Mouse (Mus musculus) urinary bladder, postnatal 36 days (tissue): Measurements from ENCODE around the gene Rnft2.

Experiments
- DNase-seq, 2 experiments: peaks; one replicate each; pipeline ENCODE4 v3.0.0; 2022; ENCODE audit warnings: low spot score in 2 of 2, mixed read lengths in 1 of 2

Gene Rnft2

DNA sequence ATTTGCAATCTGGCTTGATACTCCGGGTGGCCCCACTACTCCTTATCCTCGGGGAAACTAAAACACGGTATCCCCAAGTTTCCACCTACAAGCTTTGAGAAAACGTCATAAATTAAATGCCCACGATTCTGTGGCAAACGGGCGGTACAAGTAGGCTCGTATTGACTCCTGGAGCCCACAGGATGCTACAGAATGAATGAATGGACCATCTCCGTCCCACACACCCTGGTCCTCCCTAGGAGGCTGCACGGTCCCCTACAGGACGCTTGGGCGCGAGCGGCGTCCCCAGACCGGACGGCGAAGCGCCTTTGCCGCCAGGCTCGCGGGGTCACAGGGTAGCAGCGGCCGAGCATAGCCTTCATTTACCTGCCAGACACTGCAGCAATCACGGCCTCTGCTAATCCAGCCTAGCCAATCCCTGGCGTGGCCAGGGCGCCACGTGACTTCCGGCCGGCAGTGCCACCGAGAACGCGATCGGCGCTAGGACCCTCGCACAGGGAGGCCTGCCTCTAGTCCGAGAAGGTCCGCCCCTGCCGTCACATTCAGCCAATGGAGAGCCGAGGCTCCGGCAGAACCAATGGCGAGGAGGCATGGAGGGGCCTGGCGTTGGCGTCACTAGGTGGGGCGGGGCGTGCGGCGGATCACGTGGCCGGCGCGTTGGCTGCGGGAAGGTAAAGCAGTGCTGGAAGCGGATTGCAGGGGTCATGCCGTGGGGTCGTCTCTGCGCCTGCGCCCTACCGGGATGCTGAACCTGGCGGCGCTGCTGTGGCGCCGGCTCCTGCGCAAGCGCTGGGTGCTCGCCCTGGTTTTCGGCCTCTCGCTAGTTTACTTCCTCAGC, at the start of gene Rnft2, which contains the start of gene 2410131K14Rik:
TSS of gene Rnft2 (minus strand) at position 511 of the 838 bp plus-strand sequence.
TSS of gene 2410131K14Rik (plus strand) at position 622 of the 838 bp plus-strand sequence.
- peak; percentile 99 to 100 for DNase-seq

DNA sequence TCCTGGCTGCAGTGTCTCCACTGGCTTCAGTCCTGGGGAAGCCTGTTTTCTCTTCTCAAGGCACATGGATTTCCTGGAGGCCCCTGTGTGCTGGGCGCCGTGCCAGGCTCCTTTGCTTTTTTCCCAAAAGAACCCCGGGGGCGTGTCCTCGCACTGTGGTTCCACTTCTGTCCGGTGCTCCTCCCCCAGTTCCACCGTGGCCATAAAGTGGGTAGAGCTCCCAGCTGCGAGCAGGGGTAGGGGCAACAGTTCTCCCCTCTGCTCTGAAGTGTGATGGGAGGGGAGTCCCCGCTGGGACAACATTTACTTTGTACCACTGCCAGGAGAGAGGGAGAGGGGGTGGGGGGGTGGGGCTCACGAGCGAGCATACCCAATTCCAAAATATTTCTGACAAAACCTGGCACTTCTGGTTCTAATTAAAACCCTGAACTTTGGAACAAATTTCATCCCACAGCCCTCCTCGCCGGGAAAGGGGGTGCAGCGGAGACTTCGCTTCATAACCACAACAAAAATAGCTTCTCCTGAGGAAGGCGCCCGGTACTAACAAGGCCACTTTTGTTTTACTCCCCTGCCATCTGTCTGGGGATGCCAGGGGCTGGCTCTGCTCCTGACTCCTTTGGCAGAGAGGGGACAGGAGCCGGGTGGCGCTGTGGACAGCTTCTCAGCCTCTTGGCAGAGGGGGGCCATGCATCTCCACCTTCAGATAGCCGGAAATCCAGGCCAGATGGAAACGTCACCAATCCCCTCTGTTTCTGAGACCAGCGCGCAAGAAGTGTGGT, 49.4 kb upstream of the Rnft2 start:
- DNase-seq: peak; percentile 69 to 94

DNA sequence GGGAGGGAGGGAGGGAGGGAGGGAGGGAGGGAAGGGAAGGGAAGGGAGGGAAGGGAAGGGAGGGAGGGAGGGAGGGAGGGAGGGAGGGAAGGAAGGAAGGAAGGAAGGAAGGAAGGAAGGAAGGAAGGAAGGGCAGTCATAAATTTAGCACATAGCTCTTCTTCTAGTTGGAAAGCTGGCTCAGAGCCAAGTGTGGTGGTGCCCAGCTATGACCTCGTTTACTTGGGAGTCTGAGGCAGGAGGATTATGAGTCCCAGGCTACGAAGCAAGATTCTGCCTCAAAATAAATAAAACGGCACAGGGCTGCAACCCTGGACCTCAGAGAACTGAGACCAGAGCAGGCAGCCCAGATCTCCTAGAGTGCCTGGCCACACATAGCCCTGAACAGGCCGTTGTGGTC, 47.6 kb upstream of the Rnft2 start:
- DNase-seq: no peak

DNA sequence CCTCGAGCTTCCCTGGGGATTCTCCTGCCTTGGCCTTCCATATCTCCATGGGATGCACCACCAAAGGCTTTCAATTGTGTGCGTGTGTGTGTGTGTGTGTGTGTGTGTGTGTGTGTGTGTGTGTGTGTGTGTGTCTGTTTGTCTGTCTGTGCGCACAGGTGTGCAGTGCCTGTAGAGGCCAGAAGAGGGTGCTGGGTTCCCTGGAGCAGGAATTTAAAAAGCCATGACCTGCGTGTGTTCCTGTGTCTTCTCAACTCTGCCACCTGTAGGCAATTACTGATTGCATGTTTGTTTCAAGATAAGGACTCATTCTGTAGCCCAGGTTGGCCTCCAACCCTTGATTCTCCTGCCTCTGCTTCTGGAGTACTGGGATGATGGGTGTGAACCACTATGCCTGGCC, 46.5 kb upstream of the Rnft2 start:
- DNase-seq: no peak

DNA sequence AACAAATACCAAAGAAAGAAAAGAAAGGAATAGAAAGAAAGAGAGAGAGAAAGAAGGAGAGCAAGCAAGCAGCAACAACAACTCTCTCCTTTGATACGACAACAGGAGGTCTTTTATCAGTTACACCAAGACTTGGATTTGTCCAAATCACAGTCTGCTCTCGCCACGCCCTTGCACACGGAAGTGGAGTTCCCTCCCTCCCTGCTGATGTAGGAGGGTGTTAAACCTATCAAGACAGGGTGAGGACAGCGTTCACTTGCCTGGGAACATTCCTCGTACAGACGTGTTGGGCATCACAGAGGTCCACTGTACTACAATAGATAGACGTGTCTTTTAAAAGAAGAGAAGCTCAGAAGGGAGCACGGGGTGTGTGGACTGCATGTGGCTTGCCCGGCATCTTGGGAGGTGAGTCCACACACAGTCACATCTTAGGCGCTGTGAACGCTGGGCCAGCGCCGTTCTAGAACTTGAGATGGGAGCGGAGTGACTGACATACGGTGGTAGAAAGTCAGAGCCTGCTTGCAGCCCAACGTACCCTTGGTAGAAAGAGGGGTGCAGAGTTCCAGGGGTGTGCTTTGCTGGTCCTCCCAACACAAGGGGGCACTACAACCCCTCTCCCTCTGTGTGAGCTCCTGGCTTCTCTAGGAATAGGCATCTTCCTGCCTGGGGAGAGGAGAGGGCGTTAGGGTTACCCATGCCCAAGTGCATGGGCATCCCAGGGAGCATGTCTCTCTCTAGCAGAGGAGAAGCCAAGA, 33.0 kb upstream of the Rnft2 start:
- DNase-seq: no peak

DNA sequence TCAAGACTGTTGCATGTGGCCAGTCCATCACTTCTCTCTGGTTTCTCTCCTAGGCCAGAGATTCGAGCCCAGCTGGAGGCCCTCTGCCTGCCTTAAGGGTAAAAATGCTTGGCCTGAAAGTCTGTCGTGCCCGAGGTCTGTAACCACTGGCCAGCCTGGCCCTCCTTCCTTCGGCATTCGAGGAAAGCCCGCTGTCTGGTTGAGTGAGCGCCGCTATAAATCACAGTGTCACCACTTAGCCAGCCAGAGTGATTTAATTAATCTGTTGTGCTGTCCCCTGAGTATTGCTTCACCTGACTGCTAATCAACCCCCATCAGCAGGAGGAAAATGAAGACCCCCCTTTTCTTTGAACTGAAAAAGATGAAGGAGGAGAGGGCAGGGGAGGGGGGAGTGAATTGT, 31.8 kb upstream of the Rnft2 start:
- DNase-seq: no peak

DNA sequence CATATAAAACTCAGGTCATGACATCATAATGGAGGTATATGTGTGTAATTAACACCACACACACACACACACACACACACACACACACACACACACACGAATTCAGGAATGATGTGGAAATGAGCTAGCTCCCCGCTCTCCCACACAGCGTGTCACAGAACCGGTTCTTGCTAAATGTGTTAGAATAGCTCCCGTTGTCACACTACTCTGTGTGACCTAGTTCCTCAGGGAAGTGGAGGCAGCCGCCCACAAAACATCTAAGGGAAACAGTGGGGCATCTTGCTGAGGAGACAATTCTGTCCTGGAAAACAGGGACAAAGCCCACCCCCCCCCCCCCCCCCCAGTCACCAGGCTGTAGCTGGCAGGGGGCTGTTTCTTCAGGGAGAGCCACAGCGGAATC, 31.4 kb upstream of the Rnft2 start:
- DNase-seq: no peak

DNA sequence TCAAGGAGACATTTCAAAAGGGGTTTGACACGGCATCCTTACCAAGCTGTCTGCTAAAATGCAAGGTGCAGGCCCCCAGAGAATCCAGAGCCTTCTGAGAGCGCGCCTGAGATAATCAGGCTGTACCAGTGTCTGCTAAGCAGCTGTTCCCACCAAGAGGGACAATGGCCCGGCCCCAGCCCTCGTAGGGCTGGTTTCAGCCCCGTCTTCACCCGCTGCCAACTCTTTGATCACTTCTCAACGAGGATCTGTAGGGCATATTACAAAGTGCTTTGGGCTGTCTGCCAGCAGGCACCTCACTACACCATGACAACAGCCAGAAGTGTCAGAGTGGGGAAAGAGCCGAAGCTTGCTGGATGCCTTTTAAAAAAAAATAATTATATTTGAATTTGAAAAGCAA, 29.6 kb upstream of the Rnft2 start:
- DNase-seq: no peak

DNA sequence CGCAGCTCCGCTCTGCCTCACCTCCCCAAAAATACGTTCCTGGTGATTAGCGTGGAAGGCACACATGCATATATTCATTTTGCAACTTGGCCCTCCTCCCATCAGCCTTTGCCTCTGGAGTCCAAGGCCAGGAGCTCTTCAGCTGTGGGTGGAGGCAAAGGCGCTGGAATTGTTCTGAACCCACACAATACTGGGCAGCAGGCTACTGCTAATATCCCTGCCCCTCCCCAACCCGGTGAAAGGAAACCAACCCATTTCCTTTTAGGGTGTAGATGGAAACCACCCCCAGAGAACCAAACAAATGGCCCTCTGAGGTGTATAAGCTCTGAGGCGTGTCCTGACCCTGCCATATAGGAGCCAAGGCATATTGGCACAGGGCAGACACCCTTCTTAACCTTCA, 28.5 kb upstream of the Rnft2 start:
- no peak for DNase-seq

DNA sequence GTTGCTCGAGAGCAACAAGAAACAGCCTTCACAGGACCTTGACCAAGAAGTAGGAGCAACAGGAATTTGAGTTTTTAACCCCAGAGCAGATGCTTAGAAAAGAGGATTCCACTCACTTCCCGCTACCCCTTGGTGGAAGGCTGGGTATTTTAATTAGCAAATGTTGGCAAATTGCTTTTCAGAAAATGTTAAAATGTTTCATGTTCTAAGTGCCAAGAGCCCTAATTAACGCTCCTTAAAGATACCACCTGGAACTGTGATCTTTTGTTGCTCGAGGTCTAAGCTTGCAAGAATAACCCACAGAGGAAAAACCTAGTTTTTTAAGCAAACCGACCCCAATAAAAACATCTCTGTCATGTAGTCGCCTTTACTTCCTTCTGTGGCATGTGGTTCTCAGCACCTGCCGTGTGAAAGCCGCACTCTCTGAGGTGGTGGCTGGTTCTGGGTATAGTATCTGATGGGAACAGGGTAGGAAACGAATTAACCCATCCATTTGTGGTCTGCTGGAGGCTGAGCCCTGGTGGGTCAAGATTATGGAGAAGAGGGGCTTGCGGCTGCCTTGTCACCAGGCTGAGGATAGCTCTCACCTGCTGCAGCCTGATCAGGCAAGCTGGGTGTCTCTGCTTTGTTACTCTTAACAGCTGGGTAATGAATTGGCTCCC, 26.7 kb upstream of the Rnft2 start:
- no peak for DNase-seq

DNA sequence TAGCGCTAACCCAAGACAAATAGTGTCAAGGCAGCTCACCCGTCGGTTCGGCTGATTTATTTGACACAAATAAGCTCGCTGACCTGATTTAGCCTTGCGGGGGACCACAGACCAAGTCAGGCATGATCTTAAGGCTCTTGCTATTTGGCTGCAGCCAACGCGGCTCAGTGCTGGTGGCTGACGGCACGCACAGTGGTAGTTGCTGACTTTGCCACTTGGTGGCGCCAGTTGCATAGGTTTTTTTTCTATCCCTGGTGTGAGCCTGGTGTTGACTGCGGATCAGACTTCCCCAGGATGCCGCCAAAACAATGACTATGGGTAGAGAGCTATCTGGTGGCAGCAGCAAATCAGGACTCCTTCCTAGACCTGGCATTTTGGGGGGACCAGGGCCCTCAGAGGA, 24.1 kb upstream of the Rnft2 start:
- DNase-seq: peak; percentile 79 to 89

DNA sequence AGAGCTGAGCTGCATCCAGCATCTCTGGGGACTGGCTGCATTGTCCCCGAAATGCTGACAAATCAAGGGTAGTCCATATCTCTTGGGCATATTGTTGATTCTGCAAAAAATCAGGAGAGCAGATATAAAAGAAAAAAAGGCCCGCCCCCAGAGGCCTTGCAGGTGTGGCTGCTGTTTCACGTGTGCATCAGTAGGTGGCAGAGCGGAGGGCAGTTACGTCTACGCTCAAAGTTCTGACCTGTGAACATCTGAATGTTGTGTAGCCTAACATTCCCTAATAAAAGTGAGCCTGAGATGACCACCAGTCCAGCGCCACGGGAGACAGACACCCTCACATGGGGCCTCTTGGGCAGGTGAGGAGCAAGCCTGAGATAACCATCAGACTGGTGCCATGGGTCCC, 21.4 kb upstream of the Rnft2 start:
- no peak for DNase-seq

DNA sequence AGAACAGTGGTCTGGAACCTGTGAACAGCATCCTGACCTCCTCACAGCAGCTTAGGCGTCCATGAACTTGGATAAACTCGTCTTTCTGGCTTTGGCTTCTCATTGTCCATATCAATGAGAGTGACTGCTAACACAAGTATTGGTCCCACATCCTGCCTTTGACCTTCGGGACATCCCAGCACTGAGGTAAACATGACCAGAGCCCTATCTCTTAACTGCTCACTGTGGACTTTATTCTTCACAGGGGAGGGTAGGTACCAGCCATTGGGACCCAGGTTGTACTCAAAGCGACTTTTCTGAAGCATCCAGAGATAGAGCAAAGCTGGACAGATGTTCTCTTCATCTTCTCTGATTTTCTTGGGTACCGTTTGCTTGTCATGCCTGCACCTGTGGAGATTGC, 20.4 kb upstream of the Rnft2 start:
- no peak for DNase-seq

DNA sequence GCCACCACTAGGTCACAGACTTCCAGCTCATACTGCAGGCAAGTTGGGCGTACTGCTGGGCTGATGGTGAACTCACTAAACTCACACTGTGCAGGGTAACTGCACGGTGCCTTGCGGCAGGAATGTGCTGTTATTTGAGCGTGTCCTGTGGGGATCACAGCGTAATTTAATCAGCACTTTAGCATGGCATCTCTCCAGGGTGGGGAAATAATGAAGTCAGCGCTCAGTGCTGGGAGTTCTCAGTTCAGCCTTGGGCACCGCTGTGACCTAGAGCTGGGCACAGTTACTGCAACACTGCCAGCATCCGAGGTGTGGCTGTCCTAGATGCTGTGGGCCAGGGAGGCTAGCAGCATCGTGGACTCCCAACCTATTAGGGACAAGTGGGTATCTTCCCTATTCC, 19.4 kb upstream of the Rnft2 start:
- DNase-seq: no peak

DNA sequence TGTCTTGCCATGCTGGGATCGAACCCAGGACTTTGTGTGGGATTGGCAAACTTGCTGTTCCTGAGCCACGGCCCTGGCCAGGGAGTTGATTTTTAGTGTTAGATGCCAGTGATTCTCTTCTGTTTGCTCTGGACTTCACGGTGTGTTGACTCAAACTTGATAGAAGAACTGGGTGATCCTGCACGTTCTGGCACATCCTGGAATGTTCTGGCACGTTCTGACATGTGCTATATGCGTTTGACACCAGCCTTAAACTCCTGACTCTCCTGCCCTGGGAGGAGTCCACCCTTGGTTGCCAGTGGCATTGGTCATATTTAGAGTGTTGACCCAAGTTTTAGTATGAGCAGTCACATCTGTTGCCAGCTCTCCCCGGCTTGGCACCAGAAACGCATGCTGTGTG, 17.5 kb upstream of the Rnft2 start:
- DNase-seq: peak; percentile 35 to 45

DNA sequence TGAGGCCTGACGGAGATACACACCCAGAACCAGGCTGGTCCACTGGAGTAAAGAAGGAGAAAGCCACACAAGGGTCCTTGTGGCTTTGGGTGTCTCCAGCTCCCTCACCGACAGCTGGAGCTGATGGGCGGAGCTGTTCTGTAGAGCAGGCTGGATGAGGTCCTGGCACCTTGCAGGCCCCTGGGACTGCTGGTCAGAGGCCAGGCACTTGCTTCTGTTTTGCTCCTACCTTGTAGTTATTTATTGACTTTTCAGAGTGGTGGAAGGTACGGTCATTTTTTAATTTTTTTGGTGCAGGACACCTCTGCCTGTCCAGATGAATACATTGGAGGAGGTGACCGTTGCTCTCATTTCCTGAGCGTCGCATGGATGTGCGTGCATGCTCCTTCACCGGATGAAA, 16.3 kb upstream of the Rnft2 start:
- DNase-seq: no peak

DNA sequence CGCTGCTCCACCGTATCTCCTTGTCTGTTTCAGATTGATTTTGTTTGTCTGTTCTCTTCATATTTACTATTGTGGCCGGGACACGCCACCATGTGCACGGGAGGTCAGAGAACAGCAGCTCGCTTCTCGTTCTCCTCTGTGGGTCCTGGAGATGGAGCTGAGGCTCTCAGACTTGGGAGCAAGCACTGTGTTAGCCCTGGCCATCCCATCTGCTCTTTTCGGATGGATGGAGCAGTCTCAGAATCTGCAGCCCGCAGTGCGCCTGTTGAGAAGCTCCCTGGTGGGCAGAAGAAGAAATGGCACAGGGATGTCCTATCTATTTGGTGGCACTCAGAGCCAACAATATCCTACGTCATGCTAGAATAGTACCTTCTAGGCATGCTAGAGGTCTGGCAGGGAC, 15.7 kb upstream of the Rnft2 start:
- DNase-seq: no peak

DNA sequence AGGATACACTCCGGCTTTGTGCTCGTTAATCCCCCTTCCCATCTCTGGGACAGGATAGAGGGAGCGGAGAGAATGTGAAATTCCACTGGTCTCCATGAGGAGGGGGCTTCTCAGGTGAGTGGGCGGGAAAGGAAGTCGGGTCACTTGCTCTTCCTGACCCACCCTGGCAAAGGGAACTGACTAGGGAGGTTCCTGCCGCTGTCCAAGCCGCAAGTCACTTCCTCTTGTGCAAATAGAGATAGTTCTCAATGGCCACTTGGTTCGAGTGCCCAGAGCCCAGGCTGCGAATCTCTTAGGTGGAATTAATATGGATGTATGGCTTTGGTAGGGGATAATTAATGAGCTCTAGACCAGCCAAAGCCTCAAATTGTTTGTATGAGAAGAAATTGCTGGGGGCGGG, 15.1 kb upstream of the Rnft2 start:
- DNase-seq: no peak

DNA sequence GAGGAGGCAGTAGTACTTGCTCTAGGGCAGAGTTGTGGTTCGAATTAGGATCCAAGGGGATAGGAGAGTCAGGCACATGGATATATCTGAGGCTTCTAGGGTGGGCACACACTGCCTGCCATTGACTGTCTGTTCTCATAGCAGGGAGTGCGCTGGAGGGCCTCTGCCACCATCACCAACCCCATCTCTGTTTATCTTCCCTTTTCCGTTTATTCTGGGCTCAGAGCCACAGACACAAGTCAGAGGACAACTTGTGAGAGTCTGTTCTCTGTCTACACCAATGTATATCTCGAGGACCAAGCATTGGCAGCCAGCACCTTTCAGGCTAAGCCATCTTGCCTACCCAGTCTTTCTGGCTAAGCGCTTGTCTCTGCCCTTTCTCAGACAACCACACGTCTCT, 14.7 kb upstream of the Rnft2 start:
- no peak for DNase-seq

DNA sequence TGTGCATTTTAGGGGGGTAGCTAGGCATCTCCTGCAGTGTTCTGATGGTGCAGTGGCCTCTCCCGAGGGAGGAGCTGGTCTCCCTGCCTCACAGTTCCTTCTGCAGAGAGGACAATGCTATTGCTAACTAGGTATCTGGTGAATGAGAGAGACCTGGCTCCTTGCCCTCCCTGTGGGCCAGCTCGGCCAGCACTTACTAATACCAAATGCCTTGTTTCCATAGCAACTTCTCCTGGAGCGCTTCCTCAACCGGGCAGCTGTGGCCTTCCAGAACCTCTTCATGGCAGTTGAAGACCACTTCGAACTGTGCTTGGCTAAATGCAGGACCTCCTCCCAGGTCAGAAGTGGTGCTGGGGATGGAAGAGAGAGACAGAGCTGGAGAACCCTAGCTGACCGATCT, 14.2 kb upstream of the Rnft2 start:
- DNase-seq: no peak

DNA sequence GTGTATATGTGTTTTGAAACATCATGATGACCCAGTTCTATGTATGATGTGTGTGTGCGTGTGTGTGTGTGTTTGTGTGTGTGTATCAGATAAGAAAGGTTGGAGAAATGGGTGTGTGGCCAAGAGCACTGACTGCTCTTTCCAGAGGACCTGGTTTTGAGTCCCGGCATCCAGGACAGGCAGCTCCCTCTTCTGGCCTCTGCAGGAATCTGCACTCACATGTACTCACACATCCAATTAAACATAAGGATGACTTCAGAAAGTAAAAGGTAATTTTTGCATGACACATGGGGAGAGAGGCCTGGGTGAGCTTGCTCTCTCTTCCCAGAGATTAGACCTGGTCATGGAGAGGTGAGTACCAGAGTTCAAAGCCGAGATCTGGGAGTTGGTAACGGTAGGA, 12.1 kb upstream of the Rnft2 start:
- no peak for DNase-seq

DNA sequence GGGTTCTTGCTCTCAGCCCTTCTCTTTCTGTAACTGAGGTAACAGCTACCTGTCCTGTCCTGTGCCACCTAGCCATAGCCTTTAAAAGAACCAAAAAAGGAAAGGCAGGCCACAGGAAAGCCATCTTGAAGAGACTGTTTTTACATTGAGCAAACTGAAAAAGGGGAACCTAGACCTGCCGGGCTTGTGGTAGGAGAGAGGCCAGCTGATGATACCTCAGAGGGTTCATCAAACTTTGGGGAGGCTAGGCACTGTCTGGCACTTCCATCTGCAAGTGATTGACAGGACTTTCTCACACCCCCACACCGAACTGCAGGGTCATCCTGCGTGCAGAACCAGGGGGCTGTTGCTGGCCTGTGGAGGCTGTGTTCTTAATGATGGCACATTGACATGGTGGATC, 8.6 kb upstream of the Rnft2 start:
- no peak for DNase-seq
